Mouse (Mus musculus) frontal cortex, postnatal 10 days (tissue): ENCODE measurements around the gene Cep295nl.

Experiments used
- DNase-seq, 2 experiments: peaks; one replicate each; pipeline ENCODE4 v3.0.0; 2022; ENCODE audit warnings: low spot score in 2 of 2, mixed read lengths in 1 of 2

The Cep295nl gene

GRCm38 (mm10) chr11:118355205-118355604 is 12.9 kb upstream of the Cep295nl start:
- peak; percentile 76 to 86 for DNase-seq

- peak in 1 of 2 experiments; percentile 30 for DNase-seq
Observed at GRCm38 (mm10) chr11:118354636-118355191, 12.4 kb upstream of the Cep295nl start.

GRCm38 (mm10) chr11:118349494-118349893 is 7.2 kb upstream of the Cep295nl start:
- no peak for DNase-seq

- no peak for DNase-seq
Observed at GRCm38 (mm10) chr11:118348877-118349276, 6.6 kb upstream of the Cep295nl start.

- DNase-seq = no peak
Observed at GRCm38 (mm10) chr11:118348419-118348818, 6.1 kb upstream of the Cep295nl start.

GRCm38 (mm10) chr11:118347911-118348310 is 5.6 kb upstream of the Cep295nl start:
- DNase-seq = no peak

- no peak for DNase-seq
Observed at GRCm38 (mm10) chr11:118347391-118347790, 5.1 kb upstream of the Cep295nl start.

GRCm38 (mm10) chr11:118346395-118347096 is 4.2 kb upstream of the Cep295nl start:
- DNase-seq = no peak

GRCm38 (mm10) chr11:118345693-118346092 is 3.4 kb upstream of the Cep295nl start:
- DNase-seq = peak; percentile 53 to 67

GRCm38 (mm10) chr11:118343629-118344028 is 1.3 kb upstream of the Cep295nl start:
- no peak for DNase-seq

- DNase-seq = no peak
Observed at GRCm38 (mm10) chr11:118337491-118338168, 4.7 kb downstream of the Cep295nl start.

GRCm38 (mm10) chr11:118333431-118333830 is 8.9 kb downstream of the Cep295nl start:
- no peak for DNase-seq

GRCm38 (mm10) chr11:118332376-118332775 is 9.9 kb downstream of the Cep295nl start:
- DNase-seq = no peak

GRCm38 (mm10) chr11:118330777-118331176 is 11.5 kb downstream of the Cep295nl start:
- DNase-seq = no peak

GRCm38 (mm10) chr11:118330361-118330760 is 11.9 kb downstream of the Cep295nl start:
- DNase-seq = no peak

GRCm38 (mm10) chr11:118328947-118329346 is 13.4 kb downstream of the Cep295nl start:
- DNase-seq = no peak

- DNase-seq = no peak
Observed at GRCm38 (mm10) chr11:118328511-118328910, 13.8 kb downstream of the Cep295nl start.

- peak; percentile 80 to 82 for DNase-seq
Observed at GRCm38 (mm10) chr11:118326991-118327971, 15.0 kb downstream of the Cep295nl start.

- DNase-seq = no peak
Observed at GRCm38 (mm10) chr11:118326491-118326890, 15.8 kb downstream of the Cep295nl start.

- no peak for DNase-seq
Observed at GRCm38 (mm10) chr11:118324541-118324940, 17.8 kb downstream of the Cep295nl start.

- no peak for DNase-seq
Observed at GRCm38 (mm10) chr11:118323974-118324373, 18.3 kb downstream of the Cep295nl start.

GRCm38 (mm10) chr11:118322647-118323046 is 19.7 kb downstream of the Cep295nl start:
- DNase-seq = no peak
